Mouse (Mus musculus) olfactory bulb, adult 2 months (tissue): ENCODE data around the gene Tfap4. TPM values are rescaled to one million over a fixed set of nuclear protein-coding genes. Genes with fewer than 3 reads are reported as not detected.

Experiments
- H3K27ac ChIP-seq: fragments of 200-500 bp; 2 replicates; pipeline ENCODE4 v1.5.1; 2012; ENCODE audit warnings: low read depth, low read length; ENCODE audit not compliant: insufficient read depth
- H3K4me1 ChIP-seq: fragments of 200-500 bp; 2 replicates; pipeline ENCODE4 v1.6.1; 2012; ENCODE audit warnings: low read length; ENCODE audit not compliant: control insufficient read depth, insufficient read depth
- H3K4me3 ChIP-seq: fragments of 200-500 bp; 2 replicates; pipeline ENCODE4 v1.5.1; 2012; ENCODE audit warnings: mild to moderate bottlenecking, low read depth, low read length, moderate library complexity; ENCODE audit not compliant: insufficient read depth
- CTCF ChIP-seq: fragments of 200-500 bp; IDR thresholded peaks from 2 replicates; pipeline ENCODE4 v1.5.1; 2012; ENCODE audit warnings: low read depth, mild to moderate bottlenecking, low read length, moderate library complexity; ENCODE audit not compliant: insufficient read depth
- POLR2A ChIP-seq: fragments of 200-500 bp; IDR thresholded peaks from 2 replicates; pipeline ENCODE4 v1.6.1; 2012; ENCODE audit warnings: mild to moderate bottlenecking, low read depth, low read length, moderate library complexity; ENCODE audit not compliant: insufficient read depth
- WGBS: fragments of 180-500 bp; shearing (Covaris S2); methylation state at CpG from one replicate; pipeline ENCODE4 v1.1.7; 2018; 5-methylcytosine and 5-hydroxymethylcytosine counted together
- polyA plus RNA-seq: library from polyadenylated mRNA; stranded (reverse); fragments of >200 nt; gene quantifications from 2 replicates; pipeline ENCODE4 v1.2.4, GENCODE M21; 2012; ENCODE audit warnings: low replicate concordance; ENCODE audit not compliant: missing spikeins, insufficient read depth, insufficient read length

Tfap4 gene
- polyA plus RNA-seq, 1 experiment = not detected

DNA sequence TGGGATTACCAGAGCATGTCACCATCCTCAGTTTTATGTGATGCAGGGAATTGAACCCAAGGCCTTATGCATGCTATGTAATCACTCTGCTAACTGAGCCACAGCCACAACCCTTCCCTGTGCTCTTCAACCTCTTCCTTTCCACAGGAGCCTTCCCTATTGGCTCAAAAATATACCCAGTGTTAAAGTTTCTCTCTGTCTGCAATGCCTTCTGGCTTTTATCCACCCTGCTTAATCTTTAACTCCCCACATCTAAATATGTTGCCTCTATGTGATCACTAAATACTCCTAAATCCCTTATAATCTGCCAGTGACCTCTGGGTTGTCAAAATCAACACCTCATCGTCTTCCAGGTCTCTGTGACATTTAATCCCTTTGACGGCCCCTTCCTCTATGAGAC is 41.7 kb downstream of the Tfap4 start:
- TF ChIP-seq CTCF = no peak
- no peak for TF ChIP-seq POLR2A
- Histone ChIP-seq H3K27ac (no peak overlapping the region), H3K4me1 (peaks cover 15% of the 10 kb centered on the region), H3K4me3 (no peak overlapping the region)
- 91% methylated on average over 2 of the region's 2 CpGs for WGBS

DNA sequence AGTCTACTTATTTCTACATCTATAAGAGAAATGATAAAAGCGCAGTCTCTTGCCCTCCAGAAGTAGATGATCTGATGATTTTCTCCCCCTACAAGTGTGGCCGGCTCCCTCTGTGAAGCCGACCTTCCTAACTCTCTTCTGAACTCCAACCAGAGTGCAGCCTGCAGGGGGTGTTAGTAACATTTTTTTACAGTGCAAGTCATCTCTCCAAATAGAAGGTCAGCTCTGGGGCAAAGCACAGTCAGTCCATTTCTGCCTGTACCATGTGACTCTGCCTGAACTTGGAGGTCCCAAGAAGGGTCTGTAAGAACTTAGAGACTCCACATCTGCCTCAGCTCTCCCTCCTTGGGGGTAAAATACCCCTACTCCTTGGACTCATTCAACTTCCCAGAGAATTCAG is 45.3 kb downstream of the Tfap4 start:
- H3K4me1 ChIP-seq = peaks cover 8% of the 10 kb centered on the region
- TF ChIP-seq CTCF (no peak), POLR2A (no peak)
- no peak overlapping the region for H3K4me3 ChIP-seq
- WGBS = 85% methylated on average over 3 of the region's 3 CpGs
- H3K27ac ChIP-seq = no peak overlapping the region

DNA sequence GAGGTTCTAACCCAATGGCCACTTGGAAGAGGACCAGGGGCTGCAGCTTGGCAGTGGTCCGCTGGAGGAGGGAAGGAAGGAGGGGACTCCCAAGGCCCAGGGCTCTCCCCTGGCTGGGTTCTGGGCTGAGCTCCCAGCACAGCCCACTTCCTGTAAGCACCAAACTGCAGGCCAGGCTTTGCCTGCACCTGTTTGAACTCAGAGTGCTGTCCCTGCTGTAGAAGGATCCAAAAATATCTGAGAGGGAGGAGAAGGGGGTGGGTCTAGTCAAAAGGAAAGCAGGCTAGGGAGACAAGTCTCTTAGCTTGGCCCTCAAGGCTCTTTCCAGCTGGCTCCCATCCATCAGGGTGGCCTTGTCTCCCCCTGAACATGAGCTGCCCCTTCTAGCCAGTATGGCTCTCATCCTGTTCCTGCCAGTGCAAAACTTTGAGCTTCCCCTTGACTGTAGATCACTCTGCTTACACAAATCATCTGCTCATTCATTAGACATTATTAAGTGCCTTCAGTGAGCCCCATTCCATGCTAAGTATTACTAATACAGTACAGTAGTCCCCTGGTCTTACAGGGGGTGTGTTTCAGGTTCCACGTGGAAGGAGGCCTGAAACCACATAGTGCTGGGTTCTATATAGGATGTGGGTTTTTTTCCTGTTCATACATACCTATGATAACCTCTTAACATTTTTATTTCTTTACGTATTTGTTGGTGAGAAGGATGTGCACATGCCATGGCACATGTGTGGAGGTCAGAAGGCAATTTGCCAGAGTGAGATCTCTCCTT is 46.8 kb downstream of the Tfap4 start:
- Histone ChIP-seq H3K4me3 (no peak overlapping the region), H3K4me1 (peaks cover 5% of the 10 kb centered on the region), H3K27ac (peak overlapping the region; percentile 29; the same call in 1 of the 2 replicates)
- 48% methylated on average over 3 of the region's 3 CpGs for WGBS
- no peak for TF ChIP-seq CTCF
- no peak for TF ChIP-seq POLR2A

DNA sequence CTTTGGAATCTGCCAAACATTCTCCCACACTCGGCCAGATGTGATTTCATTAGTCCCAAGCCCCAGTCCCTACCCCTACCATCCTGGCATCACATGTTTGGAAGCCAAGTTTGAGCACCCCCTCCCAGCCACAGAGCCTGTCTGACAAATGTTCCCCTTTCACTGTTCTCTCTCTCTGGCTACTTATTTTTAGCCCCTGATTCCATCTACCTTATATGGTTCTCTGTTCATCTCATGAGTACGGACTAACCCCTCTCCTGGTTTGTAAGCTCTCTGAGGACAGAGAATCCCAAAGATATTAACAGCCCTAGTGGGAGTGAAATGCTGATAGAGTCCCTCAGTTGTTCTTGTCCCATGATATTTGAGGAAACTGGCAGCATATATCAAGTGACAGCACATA is 48.3 kb downstream of the Tfap4 start:
- WGBS = 70% methylated on average over 2 of the region's 2 CpGs
- peaks cover 5% of the 10 kb centered on the region for H3K4me1 ChIP-seq
- H3K27ac ChIP-seq = no peak overlapping the region
- H3K4me3 ChIP-seq = no peak overlapping the region
- TF ChIP-seq POLR2A (no peak), CTCF (no peak)

DNA sequence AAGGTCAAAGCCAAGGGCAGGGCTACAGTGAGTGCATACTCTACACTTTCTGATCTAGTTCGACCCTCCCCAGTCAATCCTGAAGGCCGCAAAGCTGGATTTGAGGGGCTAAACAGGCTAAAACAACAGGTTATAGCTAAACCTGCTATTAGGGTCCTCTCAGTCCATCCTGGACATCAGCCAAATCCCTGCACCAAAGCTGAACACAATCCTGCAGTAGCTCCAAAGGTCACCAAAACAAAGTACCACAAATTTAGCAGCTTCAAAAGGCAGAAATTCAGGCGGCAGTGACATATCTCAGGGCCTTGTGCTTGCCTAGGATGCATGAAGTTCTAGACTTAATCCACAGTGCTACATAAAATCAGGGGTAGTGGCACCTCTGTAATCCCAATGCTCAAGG is 53.5 kb downstream of the Tfap4 start:
- TF ChIP-seq POLR2A (no peak), CTCF (no peak)
- Histone ChIP-seq H3K4me1 (no peaks in the 10 kb centered on the region), H3K27ac (no peak overlapping the region), H3K4me3 (no peak overlapping the region)
- WGBS = 80% methylated on average over 3 of the region's 3 CpGs

DNA sequence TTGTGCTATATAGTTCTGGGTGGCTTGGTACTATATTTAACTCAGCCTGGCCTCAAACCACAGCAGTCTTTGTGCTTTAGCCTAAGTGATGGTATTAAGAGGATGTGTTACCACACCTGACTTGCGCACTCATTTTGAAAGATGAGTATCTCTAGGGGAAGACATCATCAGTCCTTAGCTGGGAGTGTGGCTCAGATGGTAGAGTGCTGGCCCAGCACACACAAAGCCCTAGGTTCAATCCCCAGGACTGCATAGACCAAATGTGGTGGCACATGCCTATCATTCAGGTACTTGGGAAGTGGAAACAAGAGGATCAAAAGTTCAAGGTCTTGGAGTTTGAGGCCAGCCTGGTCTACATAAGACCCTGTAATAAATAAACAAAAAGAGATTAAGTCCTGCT is 56.2 kb downstream of the Tfap4 start:
- 96% methylated on average over 1 of the region's 1 CpGs for WGBS
- Histone ChIP-seq H3K4me1 (peaks cover 8% of the 10 kb centered on the region; the same call in 1 of the 2 replicates), H3K27ac (no peak overlapping the region), H3K4me3 (no peak overlapping the region)
- no peak for TF ChIP-seq CTCF
- no peak for TF ChIP-seq POLR2A

DNA sequence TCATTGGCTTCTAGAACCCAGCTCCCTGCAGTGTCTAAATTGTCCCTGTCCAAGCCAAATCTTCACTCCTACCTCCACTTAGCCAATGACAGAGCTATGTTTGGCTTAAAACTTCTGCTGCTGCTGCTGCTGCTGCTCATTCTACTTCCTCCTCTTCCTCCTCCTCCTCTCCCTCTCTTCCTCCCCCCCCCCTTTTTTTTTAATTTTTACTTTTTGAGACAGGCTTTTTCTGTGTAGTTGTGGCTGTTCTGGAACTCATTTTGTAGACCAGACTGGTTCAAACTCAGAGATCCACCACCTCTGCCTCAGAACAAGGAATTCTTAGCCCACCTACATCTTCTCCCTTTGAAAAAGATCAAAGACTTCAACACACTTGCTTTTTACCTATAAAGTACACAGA is 57.1 kb downstream of the Tfap4 start:
- Histone ChIP-seq H3K27ac (no peak overlapping the region), H3K4me3 (no peak overlapping the region), H3K4me1 (peaks cover 10% of the 10 kb centered on the region; the same call in 1 of the 2 replicates)
- no peak for TF ChIP-seq CTCF
- no peak for TF ChIP-seq POLR2A

DNA sequence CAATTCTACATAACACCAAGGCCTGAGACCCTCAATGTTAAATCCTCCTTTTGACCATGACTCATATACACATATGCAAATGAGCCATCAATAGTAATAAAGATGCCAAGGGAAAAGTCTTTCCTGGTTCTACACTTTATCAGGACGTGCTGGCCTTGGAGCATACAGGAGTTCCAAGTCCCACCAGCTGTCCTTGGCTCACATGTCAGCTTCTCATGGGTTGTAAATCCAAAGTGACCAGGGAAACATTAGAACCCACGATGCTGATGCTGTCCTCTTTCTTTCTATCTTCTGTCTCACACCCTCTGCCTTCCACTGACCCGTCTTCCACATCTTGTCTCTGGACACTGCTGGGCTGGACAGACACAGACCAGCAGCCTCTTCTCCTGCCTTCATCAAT is 58.0 kb downstream of the Tfap4 start:
- H3K4me3 ChIP-seq = no peak overlapping the region
- no peak overlapping the region for H3K27ac ChIP-seq
- H3K4me1 ChIP-seq = peaks cover 13% of the 10 kb centered on the region; the same call in 1 of the 2 replicates
- 94% methylated on average over 3 of the region's 3 CpGs for WGBS
- TF ChIP-seq CTCF (no peak), POLR2A (no peak)

DNA sequence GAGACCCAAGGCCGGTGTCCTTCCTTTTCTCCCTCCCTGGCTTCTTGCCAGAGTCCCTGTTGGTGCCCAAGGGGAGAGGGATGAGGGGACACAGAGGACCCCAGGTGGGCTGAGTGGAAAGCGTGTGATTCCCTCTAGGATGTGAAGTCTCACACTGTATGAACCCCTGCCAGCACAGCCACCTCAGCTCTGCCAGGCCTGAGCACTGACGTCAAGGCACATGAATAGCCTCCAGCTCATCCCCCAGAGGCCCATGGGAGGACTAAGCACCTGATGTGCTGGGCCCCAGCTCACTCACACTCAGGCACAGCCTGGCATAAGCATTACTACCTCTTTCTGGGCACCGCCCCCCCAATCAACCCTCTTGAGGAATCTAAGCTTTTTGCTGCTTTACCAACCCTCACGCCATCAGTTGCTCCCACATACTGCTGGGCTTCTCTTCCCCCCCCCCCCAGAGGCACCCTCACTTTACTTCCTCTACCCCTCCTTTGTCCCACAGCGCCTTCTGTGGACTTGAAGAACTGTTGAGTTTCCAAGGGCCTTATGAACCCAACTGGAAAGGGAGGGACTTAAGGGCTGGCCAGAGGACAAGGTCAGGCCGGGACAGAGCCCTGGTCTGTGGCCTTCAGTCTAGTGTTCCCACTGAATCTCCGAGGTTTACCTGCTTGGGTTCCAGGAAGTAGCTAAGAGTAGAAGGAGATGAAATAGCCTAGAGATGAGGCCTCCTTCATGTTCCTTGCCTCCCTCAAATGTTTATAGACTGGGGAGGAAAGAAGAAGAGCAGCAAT is 58.9 kb downstream of the Tfap4 start:
- TF ChIP-seq CTCF = no peak
- Histone ChIP-seq H3K4me3 (no peak overlapping the region), H3K4me1 (peaks cover 13% of the 10 kb centered on the region; the same call in 1 of the 2 replicates), H3K27ac (no peak overlapping the region)
- WGBS = 82% methylated on average over 8 of the region's 8 CpGs
